ENCODE assay signal across 16 mouse cellular contexts in the genomic region with DNA sequence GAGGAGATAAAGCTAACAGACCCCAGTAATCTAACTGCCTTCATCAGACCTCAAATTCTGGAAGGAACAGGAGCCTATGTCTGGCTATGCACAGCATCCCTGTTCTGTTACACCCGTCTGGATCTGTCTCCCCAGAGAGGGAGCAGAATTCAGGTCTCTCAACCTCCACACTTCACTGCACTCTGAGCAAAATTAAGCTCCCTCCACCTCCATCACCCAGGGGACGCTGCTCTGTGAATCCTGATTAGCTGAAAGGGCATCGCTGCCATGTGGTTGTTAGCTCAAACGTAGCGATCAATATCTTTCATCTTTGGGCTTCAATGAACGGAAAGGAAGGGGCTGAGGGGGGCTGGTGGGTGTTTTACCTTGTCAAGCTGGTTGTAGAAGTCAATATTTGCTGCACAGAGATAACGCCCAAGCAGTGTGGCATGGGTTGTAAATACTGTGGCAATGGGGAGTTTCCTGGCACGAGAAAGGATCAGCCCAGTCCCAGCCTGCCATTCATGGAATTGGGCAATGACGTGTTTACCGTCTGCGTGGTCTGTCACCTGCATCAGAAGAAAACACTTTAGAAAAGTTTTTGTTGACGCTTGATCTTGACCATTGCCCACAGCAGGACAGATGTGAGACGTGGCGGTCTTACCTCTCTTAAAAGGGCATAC. TPM values are rescaled to one million over a fixed set of nuclear protein-coding genes. Genes with fewer than 3 reads are reported as not detected.
DNase-seq lines count a peak whose midpoint lies in the region; ATAC-seq and TF ChIP-seq lines count a peak whose summit lies in the region.
"Had no signal": no experiment of that assay in that cellular context is flagged by ENCODE, and none has a peak within 500 bp of the region (broad histone marks: within the 10 kb centered on the region; RNA-seq: fewer than 3 reads in every experiment).

No protein-coding gene starts in this region.

- WGBS in forebrain, embryonic 12.5 days: 79% methylated on average over 14 of the region's 14 CpGs
- WGBS in forebrain, embryonic 15.5 days: 74% methylated on average over 14 of the region's 14 CpGs
- WGBS in hindbrain, embryonic 15.5 days: 64% methylated on average over 14 of the region's 14 CpGs
- WGBS in liver, postnatal 0 days (ENCODE audit: insufficient replicate concordance): 53% methylated on average over 14 of the region's 14 CpGs
- 53% methylated on average over 14 of the region's 14 CpGs for WGBS in lung, postnatal 0 days
- WGBS in kidney, adult 2 months: 73% methylated on average over 14 of the region's 14 CpGs

- peak; percentile 59; the same call in 1 of the 2 replicates for ATAC-seq in forebrain, embryonic 12.5 days (ENCODE audit: low FRiP score)
- ATAC-seq in forebrain, embryonic 15.5 days (replicated peaks): no peak
- 0 out of 2 replicates have a peak, but pooled peaks have one; percentile 56 for ATAC-seq in hindbrain, embryonic 15.5 days (ENCODE audit: low FRiP score, low read depth)
- ATAC-seq in liver, postnatal 0 days: peak; percentile 94
- ATAC-seq in lung, postnatal 0 days: no peak
- no peak for ATAC-seq in inflammation-experienced regulatory T-cells, adult 6 months

- H3K36me3 ChIP-seq in forebrain, embryonic 12.5 days (replicated peaks): no peaks in the 10 kb centered on the region
- H3K36me3 ChIP-seq in forebrain, embryonic 15.5 days: no peaks in the 10 kb centered on the region
- H3K36me3 ChIP-seq in hindbrain, embryonic 15.5 days: no peaks in the 10 kb centered on the region
- peaks cover 7% of the 10 kb centered on the region; the same call in 1 of the 2 replicates for H3K36me3 ChIP-seq in liver, postnatal 0 days (replicated peaks; ENCODE audit: insufficient read depth, low read length)
- H3K36me3 ChIP-seq in lung, postnatal 0 days (ENCODE audit: insufficient read depth, low read length): no peaks in the 10 kb centered on the region
- H3K36me3 ChIP-seq in kidney, adult 2 months (ENCODE audit: control insufficient read depth, insufficient read depth, low read length): no peaks in the 10 kb centered on the region
- H3K36me3 ChIP-seq: heart, embryonic 12.5 days; limb, embryonic 15.5 days had no signal

- H3K9ac ChIP-seq in forebrain, embryonic 12.5 days: no peak overlapping the region
- no peak overlapping the region for H3K9ac ChIP-seq in forebrain, embryonic 15.5 days (replicated peaks)
- no peak overlapping the region for H3K9ac ChIP-seq in hindbrain, embryonic 15.5 days
- H3K9ac ChIP-seq in liver, postnatal 0 days (replicated peaks): no peak overlapping the region
- H3K9ac ChIP-seq in lung, postnatal 0 days (replicated peaks; ENCODE audit: low read depth): no peak overlapping the region
- H3K9ac ChIP-seq: heart, embryonic 12.5 days; limb, embryonic 15.5 days had no signal

- peak; percentile 51; the same call in 1 of the 2 replicates for TF ChIP-seq EP300 in liver, postnatal 0 days (IDR thresholded peaks at IDR 0.05; ENCODE audit: low read depth)
- no peak for TF ChIP-seq EP300 in lung, postnatal 0 days (IDR thresholded peaks at IDR 0.05)

- TF ChIP-seq POLR2A in kidney, adult 2 months (IDR thresholded peaks at IDR 0.05; ENCODE audit: low read depth, low read length): no peak

- H3K4me1 ChIP-seq in forebrain, embryonic 12.5 days: peaks cover 9% of the 10 kb centered on the region
- H3K4me1 ChIP-seq in forebrain, embryonic 15.5 days: no peaks in the 10 kb centered on the region
- H3K4me1 ChIP-seq in hindbrain, embryonic 15.5 days (replicated peaks): peaks cover 6% of the 10 kb centered on the region
- no peaks in the 10 kb centered on the region for H3K4me1 ChIP-seq in liver, postnatal 0 days (ENCODE audit: insufficient read depth)
- no peaks in the 10 kb centered on the region for H3K4me1 ChIP-seq in lung, postnatal 0 days (ENCODE audit: insufficient read depth, low read depth, low read length)
- H3K4me1 ChIP-seq in kidney, adult 2 months (ENCODE audit: control insufficient read depth, insufficient read depth, low read length): no peaks in the 10 kb centered on the region
- H3K4me1 ChIP-seq: limb, embryonic 15.5 days had no signal

- H3K4me3 ChIP-seq in forebrain, embryonic 12.5 days (replicated peaks): no peak overlapping the region
- no peak overlapping the region for H3K4me3 ChIP-seq in forebrain, embryonic 15.5 days
- H3K4me3 ChIP-seq in hindbrain, embryonic 15.5 days: no peak overlapping the region
- H3K4me3 ChIP-seq in liver, postnatal 0 days (ENCODE audit: low read depth, low read length): no peak overlapping the region
- H3K4me3 ChIP-seq in lung, postnatal 0 days (ENCODE audit: low read depth, low read length): no peak overlapping the region
- no peak overlapping the region for H3K4me3 ChIP-seq in kidney, adult 2 months (ENCODE audit: insufficient read depth, low read depth, low read length)
- H3K4me3 ChIP-seq: heart, embryonic 12.5 days; left cerebral cortex, adult 2 months; limb, embryonic 15.5 days had no signal

- TF ChIP-seq CTCF in liver, postnatal 0 days (IDR thresholded peaks at IDR 0.05; ENCODE audit: low read depth): 0 out of 2 replicates have a peak, but pooled peaks have one; percentile 7
- TF ChIP-seq CTCF in lung, postnatal 0 days (IDR thresholded peaks at IDR 0.05): no peak
- no peak for TF ChIP-seq CTCF in kidney, adult 2 months (conservative IDR thresholded peaks at IDR 0.05; ENCODE audit: insufficient read depth, insufficient read length, low read depth, low read length)

- DNase-seq in liver, postnatal 0 days: peak; percentile 54
- peak; percentile 30 for DNase-seq in retina, postnatal 1 day
- DNase-seq in lung, postnatal 0 days (ENCODE audit: low spot score): no peak
- no peak for DNase-seq in kidney, adult 2 months
- DNase-seq: adrenal gland, postnatal 14 days; cerebellum, adult 11-12 months; embryo, embryonic 11 days; kidney, postnatal 4 days; thymus, adult 2 months had no signal

- H3K27me3 ChIP-seq in forebrain, embryonic 12.5 days: no peaks in the 10 kb centered on the region
- H3K27me3 ChIP-seq in forebrain, embryonic 15.5 days: no peaks in the 10 kb centered on the region
- H3K27me3 ChIP-seq in hindbrain, embryonic 15.5 days: no peaks in the 10 kb centered on the region
- no peaks in the 10 kb centered on the region for H3K27me3 ChIP-seq in liver, postnatal 0 days (ENCODE audit: insufficient read depth, low read length)
- no peaks in the 10 kb centered on the region for H3K27me3 ChIP-seq in lung, postnatal 0 days (replicated peaks; ENCODE audit: insufficient read depth, low read length)
- no peaks in the 10 kb centered on the region for H3K27me3 ChIP-seq in kidney, adult 2 months (replicated peaks; ENCODE audit: control insufficient read depth, insufficient read depth, low read length)
- H3K27me3 ChIP-seq: heart, embryonic 12.5 days; limb, embryonic 15.5 days had no signal

- H3K27ac ChIP-seq in forebrain, embryonic 12.5 days: no peak overlapping the region
- no peak overlapping the region for H3K27ac ChIP-seq in forebrain, embryonic 15.5 days (replicated peaks)
- no peak overlapping the region for H3K27ac ChIP-seq in hindbrain, embryonic 15.5 days (replicated peaks)
- peak overlapping the region; percentile 73 for H3K27ac ChIP-seq in liver, postnatal 0 days (ENCODE audit: low read depth)
- no peak overlapping the region for H3K27ac ChIP-seq in lung, postnatal 0 days (ENCODE audit: low read length)
- H3K27ac ChIP-seq in kidney, adult 2 months (ENCODE audit: insufficient read depth, low read depth, low read length): no peak overlapping the region
- H3K27ac ChIP-seq: left cerebral cortex, adult 2 months; limb, embryonic 15.5 days had no signal

- no peak overlapping the region for H3K4me2 ChIP-seq in forebrain, embryonic 12.5 days
- no peak overlapping the region for H3K4me2 ChIP-seq in forebrain, embryonic 15.5 days (replicated peaks)
- peak overlapping the region; percentile 24 for H3K4me2 ChIP-seq in hindbrain, embryonic 15.5 days
- H3K4me2 ChIP-seq in liver, postnatal 0 days (ENCODE audit: low read depth, low read length): no peak overlapping the region
- H3K4me2 ChIP-seq in lung, postnatal 0 days (replicated peaks; ENCODE audit: low read depth, low read length): no peak overlapping the region
- H3K4me2 ChIP-seq: heart, embryonic 12.5 days; limb, embryonic 15.5 days had no signal

- H3K9me3 ChIP-seq in forebrain, embryonic 12.5 days: no peaks in the 10 kb centered on the region
- no peaks in the 10 kb centered on the region for H3K9me3 ChIP-seq in forebrain, embryonic 15.5 days
- H3K9me3 ChIP-seq in hindbrain, embryonic 15.5 days: no peaks in the 10 kb centered on the region
- H3K9me3 ChIP-seq in liver, postnatal 0 days (ENCODE audit: low read length): no peaks in the 10 kb centered on the region
- H3K9me3 ChIP-seq in lung, postnatal 0 days (ENCODE audit: low read length): no peaks in the 10 kb centered on the region
- H3K9me3 ChIP-seq: limb, embryonic 15.5 days had no signal

RNA-seq across cellular contexts. Expression of gene Gys2, which starts 13.8 kb away (rescaled TPM):
- polyA plus RNA-seq in forebrain, embryonic 12.5 days (2016; fragmentation: Nextera tagmentation; extraction: Ambion mirVana): not detected in 2 replicates
- polyA plus RNA-seq in forebrain, embryonic 15.5 days (2015; fragmentation: Nextera tagmentation; extraction: Ambion mirVana): not detected in 2 replicates
- not detected in 2 replicates for polyA plus RNA-seq in hindbrain, embryonic 15.5 days (2015; fragmentation: Nextera tagmentation; extraction: Ambion mirVana)
- polyA plus RNA-seq in liver, postnatal 0 days (2015; fragmentation: Nextera tagmentation; extraction: Ambion mirVana): 90.8 and 92.7 TPM in 2 replicates
- polyA plus RNA-seq in lung, postnatal 0 days (2015; fragmentation: Nextera tagmentation; extraction: Ambion mirVana): not detected in 2 replicates
- polyA plus RNA-seq in inflammation-experienced regulatory T-cells, adult 6 months (2017; shearing (Covaris generic)): not detected
- 11.5 and 14.8 TPM in 2 replicates for polyA plus RNA-seq in kidney, adult 2 months (2012; rRNA removed)
- polyA plus RNA-seq: limb, embryonic 15.5 days had no signal

RNA-seq across cellular contexts. Expression of gene Spx, which starts 45.9 kb away (rescaled TPM):
- 0.46 and 1.0 TPM in 2 replicates for polyA plus RNA-seq in forebrain, embryonic 12.5 days (2016; fragmentation: Nextera tagmentation; extraction: Ambion mirVana)
- 1.3 and 3.4 TPM in 2 replicates for polyA plus RNA-seq in forebrain, embryonic 15.5 days (2015; fragmentation: Nextera tagmentation; extraction: Ambion mirVana)
- 3.0 and 4.7 TPM in 2 replicates for polyA plus RNA-seq in hindbrain, embryonic 15.5 days (2015; fragmentation: Nextera tagmentation; extraction: Ambion mirVana)
- polyA plus RNA-seq in liver, postnatal 0 days (2015; fragmentation: Nextera tagmentation; extraction: Ambion mirVana): 0.09 TPM in 1 of 2 replicates, not detected in the other
- 0.38 and 0.43 TPM in 2 replicates for polyA plus RNA-seq in lung, postnatal 0 days (2015; fragmentation: Nextera tagmentation; extraction: Ambion mirVana)
- polyA plus RNA-seq in inflammation-experienced regulatory T-cells, adult 6 months (2017; shearing (Covaris generic)): 1 to 10 TPM in 2 of 3 experiments, under 1 TPM in 1; 0.89 to 2.3 (median 1.1) TPM
- 0.14 and 0.30 TPM in 2 replicates for polyA plus RNA-seq in kidney, adult 2 months (2012; rRNA removed)

RNA-seq across cellular contexts. Expression of gene Ldhb, which starts 48.6 kb away (rescaled TPM):
- 422 and 446 TPM in 2 replicates for polyA plus RNA-seq in forebrain, embryonic 12.5 days (2016; fragmentation: Nextera tagmentation; extraction: Ambion mirVana)
- 488 and 489 TPM in 2 replicates for polyA plus RNA-seq in forebrain, embryonic 15.5 days (2015; fragmentation: Nextera tagmentation; extraction: Ambion mirVana)
- 477 and 483 TPM in 2 replicates for polyA plus RNA-seq in hindbrain, embryonic 15.5 days (2015; fragmentation: Nextera tagmentation; extraction: Ambion mirVana)
- polyA plus RNA-seq in liver, postnatal 0 days (2015; fragmentation: Nextera tagmentation; extraction: Ambion mirVana): 12.9 and 16.9 TPM in 2 replicates
- polyA plus RNA-seq in lung, postnatal 0 days (2015; fragmentation: Nextera tagmentation; extraction: Ambion mirVana): 182 and 184 TPM in 2 replicates
- polyA plus RNA-seq in inflammation-experienced regulatory T-cells, adult 6 months (2017; shearing (Covaris generic)): 100 to 1,000 TPM in 2 of 3 experiments, 10 to 100 TPM in 1; 58.7 to 153 (median 114) TPM
- polyA plus RNA-seq in kidney, adult 2 months (2012; rRNA removed): 2,043 and 2,340 TPM in 2 replicates

Comparison
In these comparisons a context has a peak if more than half of its experiments do, and no peak if none do; other contexts are left out.
1. ATAC-seq: peak in forebrain, embryonic 12.5 days (single experiment), hindbrain, embryonic 15.5 days (single experiment) and liver, postnatal 0 days (single experiment); none in forebrain, embryonic 15.5 days (single experiment), lung, postnatal 0 days (single experiment) and inflammation-experienced regulatory T-cells, adult 6 months (single experiment).
2. DNase-seq: peak in liver, postnatal 0 days (single experiment) and retina, postnatal 1 day (single experiment); none in lung, postnatal 0 days (single experiment) and kidney, adult 2 months (single experiment).
3. RNA of gene Gys2, which starts 13.8 kb away (polyA plus RNA-seq): 90.8 to 92.7 TPM in liver, postnatal 0 days and 11.5 to 14.8 TPM in kidney, adult 2 months; not detected in hindbrain, embryonic 15.5 days, not detected in forebrain, embryonic 15.5 days, not detected in forebrain, embryonic 12.5 days, not detected in lung, postnatal 0 days and not detected in inflammation-experienced regulatory T-cells, adult 6 months; every median in the first group is over 10 times any median in the second.